Mouse (Mus musculus): Measurements from ENCODE around the gene Slc2a3.

Slc2a3 gene

GRCm38 (mm10) chr6:122801301-122801800 is at the start of gene Slc2a3:
Gene Slc2a3, minus strand, starts transcription at chr6:122801640.
- peak; percentile 84 for DNase-seq (ENCODE audit: low read depth, low spot score)

GRCm38 (mm10) chr6:122843759-122844158 is 42.3 kb upstream of the Slc2a3 start:
- DNase-seq (ENCODE audit: low read depth, low spot score) = no peak

GRCm38 (mm10) chr6:122837539-122837938 is 36.1 kb upstream of the Slc2a3 start:
- DNase-seq (ENCODE audit: low read depth, low spot score) = no peak

GRCm38 (mm10) chr6:122836974-122837373 is 35.5 kb upstream of the Slc2a3 start:
- DNase-seq (ENCODE audit: low read depth, low spot score) = no peak

GRCm38 (mm10) chr6:122834365-122834764 is 32.9 kb upstream of the Slc2a3 start:
- DNase-seq (ENCODE audit: low read depth, low spot score) = peak; percentile 72

- DNase-seq (ENCODE audit: low read depth, low spot score) = no peak
These were observed 31.4 kb upstream of the Slc2a3 start for GRCm38 (mm10) chr6:122832880-122833279.

- peak; percentile 75 for DNase-seq (ENCODE audit: low read depth, low spot score)
These were observed 26.6 kb upstream of the Slc2a3 start for GRCm38 (mm10) chr6:122828086-122828485.

GRCm38 (mm10) chr6:122825923-122826742 is 24.7 kb upstream of the Slc2a3 start:
- peak; percentile 91 for DNase-seq (ENCODE audit: low read depth, low spot score)

- DNase-seq (ENCODE audit: low read depth, low spot score) = no peak
These were observed 23.7 kb upstream of the Slc2a3 start for GRCm38 (mm10) chr6:122825166-122825565.

- DNase-seq (ENCODE audit: low read depth, low spot score) = no peak
These were observed 22.6 kb upstream of the Slc2a3 start for GRCm38 (mm10) chr6:122824086-122824485.

GRCm38 (mm10) chr6:122821822-122822221 is 20.4 kb upstream of the Slc2a3 start:
- no peak for DNase-seq (ENCODE audit: low read depth, low spot score)

GRCm38 (mm10) chr6:122820799-122821650 is 19.6 kb upstream of the Slc2a3 start:
- no peak for DNase-seq (ENCODE audit: low read depth, low spot score)

GRCm38 (mm10) chr6:122820071-122820798 is 18.8 kb upstream of the Slc2a3 start:
- DNase-seq (ENCODE audit: low read depth, low spot score) = peak; percentile 65

- DNase-seq (ENCODE audit: low read depth, low spot score) = no peak
These were observed 18.0 kb upstream of the Slc2a3 start, which contains the start of gene Foxj2 for GRCm38 (mm10) chr6:122819306-122820070. Gene Foxj2, plus strand, starts transcription at chr6:122819914.

GRCm38 (mm10) chr6:122813640-122814039 is 12.2 kb upstream of the Slc2a3 start:
- DNase-seq (ENCODE audit: low read depth, low spot score) = no peak

GRCm38 (mm10) chr6:122812716-122813115 is 11.3 kb upstream of the Slc2a3 start:
- DNase-seq (ENCODE audit: low read depth, low spot score) = no peak

- DNase-seq (ENCODE audit: low read depth, low spot score) = peak; percentile 74
These were observed 10.5 kb upstream of the Slc2a3 start for GRCm38 (mm10) chr6:122811771-122812600.

- peak; percentile 90 for DNase-seq (ENCODE audit: low read depth, low spot score)
These were observed 9.8 kb upstream of the Slc2a3 start for GRCm38 (mm10) chr6:122811280-122811652.

GRCm38 (mm10) chr6:122810615-122811279 is 9.3 kb upstream of the Slc2a3 start:
- peak; percentile 100 for DNase-seq (ENCODE audit: low read depth, low spot score)

Measured in ES-CJ7 (cell line).